Mouse (Mus musculus) NIH3T3 (cell line): ENCODE data around the gene Entpd7.

Source experiments
- DNase-seq: peaks from one replicate; pipeline ENCODE4 v3.0.0-alpha.2; 2012; ENCODE audit warnings: low read depth

The Entpd7 gene

DNA sequence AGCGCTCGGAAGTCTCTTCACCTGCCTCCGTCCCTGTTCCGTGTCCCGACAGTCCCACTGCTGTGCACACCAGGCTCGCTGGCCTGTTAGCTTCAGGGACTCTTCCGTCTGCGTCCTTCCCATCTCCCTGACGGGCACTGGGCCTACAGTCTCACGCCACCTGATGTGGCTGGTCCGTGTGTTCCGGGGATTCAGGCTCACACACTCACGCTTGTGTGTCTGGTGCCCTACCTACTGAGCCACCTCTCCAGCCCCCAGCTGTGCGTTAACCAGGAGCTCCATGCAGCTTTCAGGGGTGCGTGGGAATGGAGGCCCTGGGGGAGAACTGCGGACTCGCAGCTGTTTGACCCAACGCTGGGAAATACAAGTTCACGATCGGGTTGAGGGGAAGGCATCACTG is 34.7 kb downstream of the Entpd7 start:
- DNase-seq: no peak

DNA sequence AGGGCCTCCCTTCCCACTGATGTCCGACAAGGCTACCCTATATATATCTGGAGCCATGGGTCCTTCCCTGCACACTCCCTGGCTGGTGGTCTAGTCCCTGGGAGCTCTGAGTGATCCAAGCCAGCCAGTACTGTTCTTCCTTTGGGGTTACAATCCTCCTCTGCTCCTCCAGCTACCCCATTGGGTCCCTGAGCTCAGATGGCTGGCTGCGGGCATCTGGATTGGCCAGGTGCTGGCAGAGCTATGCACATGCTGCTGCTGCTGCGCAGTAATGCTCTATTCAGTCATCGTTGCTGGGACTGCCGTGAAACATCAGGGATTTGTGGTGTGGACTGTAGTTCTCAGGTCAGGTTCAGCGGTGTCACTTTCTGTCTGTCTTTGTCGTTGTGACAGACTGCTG is 35.3 kb downstream of the Entpd7 start:
- DNase-seq: no peak

DNA sequence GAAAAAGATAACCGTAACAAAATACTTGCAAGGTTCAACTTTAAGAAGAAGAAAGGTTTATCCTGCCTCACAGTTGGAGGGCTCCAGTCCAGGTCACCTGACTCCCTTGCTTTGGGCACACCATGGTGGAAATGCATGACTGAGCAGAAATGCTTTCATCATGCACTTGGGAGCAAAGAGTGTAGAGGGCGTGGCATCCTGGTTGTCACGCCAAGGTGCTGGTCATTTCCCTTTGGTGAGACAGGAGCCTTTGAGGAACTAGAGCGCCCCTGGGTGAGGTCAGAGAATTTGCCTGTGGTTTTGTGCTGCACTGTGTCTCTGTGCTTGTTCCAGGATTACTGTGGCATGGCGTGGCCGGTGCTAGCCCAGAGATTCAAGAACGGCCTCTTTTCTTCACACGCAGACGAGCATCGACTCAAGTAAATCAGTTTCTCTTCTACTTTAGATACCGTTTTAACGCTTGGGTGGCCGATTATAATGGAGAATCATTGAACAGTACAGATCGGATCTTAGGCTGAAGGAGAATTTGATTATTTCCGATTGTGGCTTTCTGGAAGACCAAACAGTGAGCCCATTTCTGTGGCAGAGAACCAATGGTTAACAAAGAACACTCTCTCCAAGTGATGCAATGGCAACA is 37.2 kb downstream of the Entpd7 start:
- no peak for DNase-seq

DNA sequence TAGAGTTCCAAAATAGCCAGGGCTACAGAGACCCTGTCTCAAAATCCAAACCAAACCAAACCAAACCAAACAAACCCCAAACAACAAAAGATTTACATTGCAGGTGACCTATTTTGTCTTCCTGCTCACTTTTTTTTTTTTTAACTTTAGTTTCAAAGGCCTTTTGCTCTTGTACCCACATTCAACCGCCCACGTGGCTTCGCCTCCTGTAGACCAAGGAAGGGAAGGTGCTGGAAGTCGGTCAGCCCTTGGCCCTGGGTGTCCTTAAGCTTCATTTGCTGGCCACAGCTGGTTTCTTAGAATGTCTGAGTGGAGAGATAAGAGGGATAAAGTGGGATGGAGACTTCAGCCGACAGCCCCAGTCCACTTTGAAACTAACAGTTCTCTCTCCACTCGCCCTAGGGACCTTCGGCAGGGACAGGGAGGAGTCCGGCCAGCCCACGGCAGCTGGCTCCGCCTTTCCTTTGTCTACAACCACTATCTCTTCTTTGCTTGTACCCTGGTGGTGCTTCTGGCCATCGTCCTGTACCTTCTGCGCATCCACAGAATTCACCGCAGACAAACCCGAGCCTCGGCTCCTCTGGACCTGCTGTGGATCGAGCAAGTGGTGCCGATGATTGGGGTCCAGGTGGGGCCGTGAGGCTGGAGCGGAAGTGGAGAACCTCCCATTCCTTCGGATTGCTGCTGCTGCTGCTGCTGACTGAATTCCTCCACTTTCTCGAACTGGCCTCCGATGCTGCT is 40.0 kb downstream of the Entpd7 start:
- DNase-seq: no peak

DNA sequence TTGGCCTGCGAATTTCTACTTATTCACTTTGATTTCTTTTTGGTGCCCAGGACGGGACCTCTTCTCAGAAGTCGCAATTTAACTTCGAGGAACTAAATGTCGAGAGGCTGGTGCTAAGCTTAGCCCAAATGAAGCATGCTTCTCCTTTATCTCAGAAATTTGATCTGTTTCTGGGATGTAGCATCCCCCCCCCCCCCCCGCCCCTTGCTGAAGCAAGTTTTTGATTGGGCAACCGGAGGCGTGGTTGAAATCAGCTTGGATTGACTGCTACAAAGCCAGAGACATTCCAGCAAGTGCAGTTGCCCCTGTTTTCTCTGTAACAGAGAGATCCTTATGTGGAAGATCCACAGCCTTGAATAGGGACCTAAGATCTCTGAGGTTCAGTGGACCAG is 40.6 kb downstream of the Entpd7 start:
- peak; percentile 53 for DNase-seq

DNA sequence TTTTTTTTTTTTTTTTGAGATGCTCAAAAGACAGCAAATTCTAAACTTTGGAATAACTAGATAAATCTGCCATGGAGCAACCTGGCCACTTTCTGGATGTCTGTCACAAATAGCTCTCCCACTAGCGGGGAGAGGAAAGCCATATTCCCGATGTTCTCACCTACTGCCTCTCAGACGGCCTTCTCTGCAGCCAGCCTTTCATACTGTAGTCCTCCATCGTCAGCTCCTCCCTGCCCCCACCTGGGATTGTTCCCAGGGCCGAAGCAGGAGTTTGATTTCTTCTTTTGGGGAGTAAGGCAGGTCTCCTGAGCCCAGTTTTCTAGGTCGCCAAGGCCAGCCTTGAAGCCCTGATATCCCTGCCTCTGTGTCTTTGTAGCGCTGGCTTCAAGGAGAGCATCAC is 41.7 kb downstream of the Entpd7 start:
- no peak for DNase-seq

DNA sequence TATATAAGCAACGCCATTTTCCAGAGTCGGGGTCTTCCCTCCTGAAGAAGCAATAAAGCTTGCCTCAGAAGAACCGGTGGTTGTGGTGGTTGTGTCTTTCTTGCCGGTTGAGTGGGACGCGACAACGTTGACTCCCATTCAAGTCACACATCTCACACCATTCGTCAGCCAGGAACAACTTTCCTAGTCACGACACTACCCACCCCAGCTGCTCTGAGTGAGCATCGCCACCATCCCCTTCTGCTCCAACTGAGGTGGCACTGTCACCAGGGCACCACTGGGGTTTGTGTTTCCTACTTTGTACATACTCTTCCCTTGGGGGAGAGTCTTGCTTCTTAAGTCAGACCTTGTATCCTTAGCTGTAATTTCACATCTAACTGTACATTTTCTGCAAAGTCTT is 48.9 kb downstream of the Entpd7 start:
- DNase-seq: no peak

DNA sequence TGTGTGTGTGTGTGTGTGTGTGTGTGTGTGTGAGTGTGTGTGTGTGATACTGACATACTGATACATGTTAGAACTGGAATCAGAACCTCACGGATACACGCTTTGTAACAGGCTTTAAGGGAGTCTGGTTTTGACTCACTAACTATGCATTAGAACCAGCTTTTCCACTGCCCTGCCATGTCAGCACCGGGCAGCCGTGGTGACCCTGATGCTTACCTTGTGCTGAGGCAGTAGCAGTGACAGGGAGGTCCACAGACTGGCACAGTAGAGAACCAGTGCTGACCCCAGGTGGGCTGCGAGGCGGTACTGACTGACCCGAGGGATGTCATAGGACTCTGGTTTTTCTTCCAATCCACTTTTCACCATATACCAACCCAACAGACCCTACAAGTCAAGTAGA is 53.9 kb downstream of the Entpd7 start:
- no peak for DNase-seq

DNA sequence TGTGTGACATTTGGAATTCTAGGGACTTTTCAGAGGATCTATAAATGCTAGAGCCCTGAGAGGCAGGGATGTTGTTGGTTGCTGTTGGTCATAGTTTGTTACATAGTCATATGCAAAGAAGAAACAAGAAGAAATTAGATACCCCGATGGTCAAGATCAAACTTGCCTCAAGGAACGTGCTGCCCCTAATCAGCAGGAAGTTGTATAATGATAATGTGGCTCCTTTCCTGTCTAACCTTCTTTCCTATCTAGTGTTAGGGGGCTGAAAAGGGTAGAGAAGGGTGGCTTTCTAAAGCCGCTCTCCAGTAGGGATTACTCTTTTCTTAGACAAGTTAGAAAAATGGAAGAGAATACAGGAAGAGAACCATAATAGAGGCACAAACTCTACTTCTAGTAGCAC is 56.3 kb downstream of the Entpd7 start:
- no peak for DNase-seq

DNA sequence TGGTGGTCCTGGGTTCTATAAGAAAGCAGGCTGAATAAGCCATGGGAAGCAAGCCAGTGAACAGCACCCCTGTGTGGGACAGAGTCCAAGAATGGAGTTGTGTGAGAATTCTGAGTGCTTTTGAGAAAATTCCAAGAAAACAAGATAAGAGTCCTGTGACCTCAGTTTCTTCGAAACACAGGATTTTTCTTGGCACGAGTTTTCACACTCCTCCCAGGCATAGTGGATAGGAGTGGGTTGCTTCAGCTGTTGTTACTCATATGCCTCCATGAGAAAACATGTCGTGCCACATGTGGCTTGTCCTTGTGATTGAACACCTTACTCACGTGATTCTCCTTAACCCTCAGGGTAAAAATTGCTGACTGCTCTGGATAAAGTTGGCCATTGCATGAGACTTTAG is 58.4 kb downstream of the Entpd7 start:
- peak; percentile 11 for DNase-seq

DNA sequence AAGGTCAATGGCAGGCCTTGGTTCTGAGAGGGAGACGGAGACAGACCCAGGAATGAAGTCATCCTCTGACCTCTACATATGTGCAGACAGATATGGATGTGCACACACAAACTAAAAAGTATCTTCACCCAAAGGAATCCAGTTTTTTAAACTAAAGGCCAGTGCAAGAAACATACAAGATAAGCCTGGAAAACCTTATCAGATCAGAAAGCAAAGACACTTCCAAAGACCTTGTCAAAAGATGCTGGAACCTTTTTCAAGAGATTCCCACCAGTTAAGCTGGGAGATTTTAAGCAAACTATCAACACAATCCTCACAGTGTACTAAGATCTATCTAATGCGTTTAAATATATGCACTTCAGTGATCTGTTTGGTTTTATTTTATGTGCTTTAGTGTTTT is 60.5 kb downstream of the Entpd7 start:
- no peak for DNase-seq

DNA sequence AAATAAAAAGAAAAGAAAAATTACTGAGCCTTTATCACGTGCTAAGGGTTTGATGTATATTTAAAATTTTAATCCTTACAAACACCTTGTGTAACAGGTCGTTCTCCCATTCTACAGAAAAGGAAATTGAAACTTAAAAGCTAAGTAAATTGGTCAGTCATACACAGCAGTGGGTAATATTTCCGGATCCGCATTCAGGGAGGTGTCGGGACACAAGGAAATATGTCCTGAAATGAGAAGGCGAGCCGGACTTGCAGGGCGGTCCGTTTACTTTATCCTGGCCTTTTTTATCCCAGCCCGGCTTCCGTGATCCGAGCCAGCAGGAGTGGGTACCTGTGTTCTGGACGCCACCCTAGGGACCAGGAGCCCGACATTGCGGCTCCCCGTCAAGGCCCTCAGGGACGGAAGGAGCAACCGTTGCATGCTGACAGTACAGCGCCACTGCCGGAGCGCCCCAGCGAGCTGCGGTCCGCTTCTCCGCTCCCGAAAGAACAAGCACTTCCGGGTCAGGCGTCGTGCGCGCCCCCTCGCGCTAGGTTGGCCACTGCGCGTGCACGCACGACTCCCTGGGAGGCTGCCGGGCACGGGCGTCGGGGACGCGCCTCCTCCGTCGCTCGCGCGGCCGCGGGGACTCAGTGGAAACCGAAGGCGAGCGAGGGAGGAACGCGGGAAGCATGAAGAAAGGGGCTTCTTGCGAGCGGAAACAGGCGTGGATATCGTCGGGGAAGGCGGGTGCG is 63.2 kb downstream of the Entpd7 start, which contains the start of the genes Cutc and Cox15:
Gene Cutc (plus strand): TSS at position 508 of the 737 bp plus-strand sequence.
Gene Cox15 (minus strand): TSS at position 512 of the 737 bp plus-strand sequence.
- peak; percentile 100 for DNase-seq

DNA sequence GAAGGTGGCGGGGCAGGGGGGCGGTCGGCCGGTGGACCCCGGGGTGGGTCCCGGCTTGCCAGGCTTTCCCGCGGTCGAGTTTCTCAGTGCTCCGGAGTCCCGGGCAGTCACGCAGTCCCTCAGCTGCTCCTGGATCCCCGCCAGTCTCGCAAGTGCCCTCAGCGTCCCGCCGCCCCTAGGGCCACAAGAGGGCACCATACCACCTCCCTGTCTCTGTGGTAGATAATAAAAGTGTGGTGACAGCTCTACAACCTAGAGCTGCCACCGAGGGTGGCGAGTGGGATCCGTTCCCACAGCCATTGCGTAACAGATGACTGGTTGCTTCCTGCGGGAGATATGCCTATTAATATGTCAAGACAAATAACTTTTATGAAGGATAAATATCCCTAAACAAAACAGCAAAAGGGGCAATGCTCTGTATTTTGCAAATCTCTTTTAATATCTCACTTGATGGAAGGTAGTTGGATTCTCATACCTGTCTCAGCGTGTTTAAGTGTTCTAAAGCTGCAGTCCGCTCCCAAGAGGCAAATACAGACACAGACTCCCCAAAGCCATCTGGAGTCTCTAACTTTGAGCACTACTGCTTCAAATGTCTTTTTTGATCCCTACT is 63.9 kb downstream of the Entpd7 start:
- DNase-seq: peak; percentile 85

DNA sequence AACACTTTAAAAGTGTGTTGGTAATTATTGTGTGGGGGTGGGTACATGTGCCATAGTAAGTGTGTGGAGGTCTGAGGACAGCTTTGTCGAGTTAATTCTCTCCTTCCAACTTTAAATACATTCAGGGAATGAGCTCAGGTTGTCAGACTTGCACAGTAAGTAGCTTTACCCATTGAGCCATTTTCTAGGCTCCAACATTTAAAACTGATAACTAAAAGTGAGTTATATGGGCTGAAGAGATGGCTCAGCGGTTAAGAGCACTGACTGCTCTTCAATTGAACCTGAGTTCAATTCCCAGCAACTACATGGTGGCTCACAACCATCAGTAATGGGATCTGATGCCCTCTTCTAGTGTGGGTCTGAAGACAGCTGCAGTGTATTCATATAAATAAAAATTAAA is 64.8 kb downstream of the Entpd7 start:
- DNase-seq: no peak

DNA sequence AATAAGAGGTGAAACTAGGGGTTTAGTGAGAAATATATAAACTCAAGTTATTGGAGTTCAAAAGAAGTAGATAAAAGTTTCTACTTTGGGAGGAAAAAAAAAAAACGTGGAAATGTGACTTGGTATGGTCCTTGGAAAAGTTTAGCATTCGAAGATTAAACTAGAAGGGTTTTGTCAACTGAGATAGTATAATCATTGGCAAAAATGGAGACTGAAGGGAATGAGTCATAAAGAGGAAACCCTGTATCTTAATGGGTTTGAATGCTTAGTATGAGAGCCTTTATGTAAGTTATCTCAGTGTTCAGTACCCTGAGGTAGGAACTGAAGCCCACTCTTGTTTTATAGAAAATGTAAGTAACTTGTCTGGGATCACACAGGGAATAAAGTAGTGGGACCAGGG is 65.4 kb downstream of the Entpd7 start:
- DNase-seq: no peak

DNA sequence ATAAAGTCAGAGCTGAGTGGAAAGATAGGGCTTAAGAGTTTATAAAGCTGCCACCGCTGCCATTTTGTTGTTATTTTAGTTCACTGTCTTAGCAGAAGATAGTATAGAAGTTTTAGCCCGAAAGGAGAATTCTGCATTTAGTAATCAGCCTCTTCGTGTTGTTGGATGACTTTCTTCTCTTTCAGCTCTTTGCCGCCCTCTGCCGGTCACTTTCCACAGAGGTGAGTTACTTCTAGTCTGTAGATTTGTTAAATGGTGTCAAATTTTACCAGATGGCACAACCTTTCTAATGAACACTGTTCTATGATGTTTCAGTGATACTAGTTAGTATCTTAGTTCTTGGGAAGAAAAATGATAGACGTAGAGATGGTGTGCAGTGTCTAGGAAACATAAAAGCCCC is 71.0 kb downstream of the Entpd7 start:
- peak; percentile 94 for DNase-seq

DNA sequence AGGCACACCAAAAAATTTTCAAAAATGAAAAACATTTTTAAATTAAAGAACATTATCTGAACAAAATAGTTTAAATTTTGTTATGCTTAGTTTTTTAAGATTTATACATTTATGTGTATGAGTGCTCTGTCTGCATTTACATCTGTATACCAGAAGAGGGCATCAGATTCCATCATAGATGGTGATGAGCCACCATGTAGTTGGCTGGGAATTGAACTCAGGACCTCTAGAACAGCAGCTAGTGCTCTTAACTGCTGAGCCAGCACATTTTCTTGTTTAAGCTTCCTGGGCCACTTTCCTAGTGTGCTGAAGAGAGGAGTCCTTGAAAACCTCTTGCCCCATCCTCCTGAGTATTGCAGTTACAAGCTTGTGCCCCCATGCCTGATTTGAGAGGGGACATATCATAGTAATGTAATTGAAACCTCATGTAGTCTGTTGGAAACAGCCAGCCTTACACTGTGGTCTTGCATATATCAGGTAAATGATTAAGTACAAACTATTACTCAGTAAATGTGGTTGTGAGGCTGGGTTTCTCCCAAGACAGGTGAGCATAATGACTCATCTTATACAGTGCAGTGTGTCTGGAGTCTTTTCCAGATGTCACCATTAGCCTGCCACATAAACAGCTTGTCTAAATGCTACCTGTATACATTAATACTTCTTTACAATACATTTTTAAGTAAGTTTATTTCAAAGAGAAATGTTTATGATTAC is 72.2 kb downstream of the Entpd7 start:
- DNase-seq: no peak

DNA sequence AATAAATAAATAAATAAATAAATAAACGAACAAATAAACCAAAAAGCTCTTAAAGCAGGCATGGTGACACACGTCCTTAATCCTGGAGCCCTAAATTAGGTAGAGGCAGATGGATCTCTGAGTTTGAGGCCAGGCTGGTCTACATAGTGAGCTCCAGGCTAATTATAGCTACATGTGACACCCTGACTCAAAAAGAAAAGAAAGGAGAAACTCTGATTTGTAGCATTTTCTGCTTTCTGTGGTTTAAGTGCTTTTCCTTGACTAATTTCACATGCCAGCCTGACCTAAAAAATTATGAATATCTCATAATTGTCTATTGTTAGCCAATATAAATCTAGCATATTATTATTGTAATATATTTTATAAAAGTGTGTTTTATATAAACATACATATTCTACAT is 72.9 kb downstream of the Entpd7 start:
- DNase-seq: no peak

DNA sequence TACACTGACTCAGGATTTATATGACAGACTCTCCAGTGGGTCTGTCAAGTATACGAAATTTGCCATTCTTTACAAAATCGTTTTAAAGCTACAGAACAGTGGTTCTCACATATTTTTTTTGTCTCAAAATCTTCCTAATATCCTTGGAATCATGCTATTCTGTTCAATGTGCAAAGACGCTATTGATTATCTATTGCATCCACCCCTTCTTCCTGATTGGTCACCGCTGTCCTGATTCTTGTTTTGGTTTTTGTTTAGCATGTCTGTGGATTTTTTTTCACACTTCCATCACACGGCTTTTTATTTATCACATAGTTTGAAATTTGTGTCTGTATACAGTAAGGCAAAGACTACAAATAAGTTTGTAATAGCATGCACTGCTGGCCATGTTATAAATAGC is 77.0 kb downstream of the Entpd7 start:
- DNase-seq: no peak

DNA sequence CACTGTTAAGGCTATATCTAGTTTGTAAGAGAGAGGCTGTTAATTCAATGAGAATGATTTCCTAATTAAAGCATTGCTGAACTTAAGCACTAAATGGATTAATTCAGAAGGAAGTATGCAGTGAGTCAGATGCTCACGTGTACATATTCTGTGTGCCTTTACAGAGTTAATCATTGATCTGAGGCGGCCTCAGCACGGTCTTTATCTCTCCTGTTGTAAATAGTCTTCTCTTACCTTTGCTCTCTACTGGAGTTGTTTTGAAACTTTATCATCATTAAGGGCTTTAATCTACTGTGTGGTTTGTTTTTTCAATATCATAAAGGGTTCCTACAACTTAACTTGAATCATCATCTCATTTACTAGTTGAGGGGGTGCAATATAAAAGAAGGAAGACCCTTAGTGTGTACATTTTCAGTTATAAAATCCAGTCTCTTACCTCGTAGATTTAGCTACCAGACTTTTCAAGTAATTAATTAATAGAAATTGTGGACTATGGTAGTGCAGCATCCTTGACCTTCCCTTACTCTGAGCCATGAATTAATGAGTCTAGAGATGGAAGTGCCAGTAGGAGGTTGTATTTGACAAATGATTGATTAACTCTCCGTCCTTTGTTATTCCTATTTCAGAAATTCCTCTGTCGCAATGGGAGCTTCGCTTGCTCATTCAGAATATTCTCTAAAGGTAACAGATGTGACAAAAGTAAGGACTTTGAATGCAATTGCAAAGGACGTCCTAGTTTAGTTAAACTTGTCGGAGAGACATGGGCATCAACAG is 78.3 kb downstream of the Entpd7 start:
- no peak for DNase-seq

DNA sequence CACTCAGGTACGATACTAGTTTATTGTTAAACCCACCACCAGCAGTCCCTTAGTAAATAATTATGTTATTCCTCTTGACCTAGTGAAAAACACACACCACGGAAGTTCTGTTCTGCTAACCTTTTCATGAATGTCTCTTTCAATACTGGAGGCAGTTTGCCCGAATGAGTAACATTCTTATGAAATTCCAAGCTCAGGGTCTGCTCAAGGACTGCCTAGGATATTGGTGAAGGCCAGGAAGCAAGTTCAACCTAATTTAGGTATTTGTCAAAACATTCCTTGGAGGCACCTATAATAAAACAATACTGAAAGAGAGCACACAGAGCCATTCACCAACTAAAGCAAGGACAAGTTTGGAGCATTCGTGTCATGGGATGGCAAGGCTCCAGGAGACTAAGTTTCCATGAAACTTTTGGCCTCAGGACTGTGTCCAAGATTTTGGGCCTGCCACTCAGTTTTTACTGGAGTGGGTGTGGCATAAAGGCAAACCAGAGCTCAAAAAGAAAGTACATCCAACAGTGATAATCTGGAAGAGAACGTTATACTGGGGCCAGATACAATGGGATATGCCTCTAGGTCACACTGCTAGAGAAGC is 80.0 kb downstream of the Entpd7 start:
- peak; percentile 44 for DNase-seq
